Mouse (Mus musculus) NIH3T3 (cell line): ENCODE measurements around the gene Kctd4.
"Not testable (repeated sequence)": the region's sequence is repeated elsewhere in the genome, so short reads cannot be mapped to it uniquely, and the experiment has no call there.

Experiments
- DNase-seq: peaks from one replicate; pipeline ENCODE4 v3.0.0-alpha.2; 2012; ENCODE audit warnings: low read depth

Kctd4 gene

GRCm38 (mm10) chr14:75954766-75955165 is at the start of gene Kctd4:
Kctd4 (plus strand) TSS chr14:75955009.
- no peak for DNase-seq

GRCm38 (mm10) chr14:75906931-75907330 is 47.9 kb upstream of the Kctd4 start:
- DNase-seq: no peak

- no peak for DNase-seq
These were observed 42.8 kb upstream of the Kctd4 start for GRCm38 (mm10) chr14:75911968-75912367.

GRCm38 (mm10) chr14:75912665-75913064 is 42.1 kb upstream of the Kctd4 start:
- no peak for DNase-seq

DNA sequence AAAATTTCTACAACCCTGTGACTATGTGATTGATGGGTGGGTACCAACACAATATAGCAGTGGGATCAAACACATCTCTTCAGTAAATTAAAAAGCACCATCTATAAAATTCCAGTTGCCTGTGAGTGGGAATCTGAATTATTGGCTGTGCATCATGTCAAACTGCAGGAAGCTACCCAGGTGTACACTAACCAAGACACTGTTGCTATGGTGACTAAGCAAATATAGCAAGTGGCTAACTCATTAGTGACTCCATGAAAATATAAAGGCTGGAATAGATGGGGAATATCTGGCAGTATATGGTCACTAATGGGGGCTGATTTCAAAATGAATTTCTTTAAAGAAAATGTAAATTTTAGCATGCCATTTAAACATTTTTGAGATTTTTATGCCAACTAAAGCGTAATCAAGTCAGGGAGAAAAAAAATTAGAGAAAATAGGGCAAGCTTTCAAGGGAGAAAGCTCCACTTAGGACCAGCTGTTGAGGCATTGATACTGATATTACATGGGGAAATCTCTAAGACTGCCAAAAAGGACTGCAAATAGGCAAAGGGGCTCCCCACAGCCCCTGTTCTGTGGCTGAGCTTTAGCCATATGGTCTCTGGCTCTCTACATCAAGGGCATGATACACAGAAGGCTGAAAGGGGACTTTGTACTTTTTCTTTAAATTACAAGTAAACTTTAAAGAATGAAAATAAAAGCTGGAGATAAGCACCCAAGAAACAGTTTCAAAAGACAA is 31.3 kb upstream of the Kctd4 start:
- DNase-seq: no peak

DNA sequence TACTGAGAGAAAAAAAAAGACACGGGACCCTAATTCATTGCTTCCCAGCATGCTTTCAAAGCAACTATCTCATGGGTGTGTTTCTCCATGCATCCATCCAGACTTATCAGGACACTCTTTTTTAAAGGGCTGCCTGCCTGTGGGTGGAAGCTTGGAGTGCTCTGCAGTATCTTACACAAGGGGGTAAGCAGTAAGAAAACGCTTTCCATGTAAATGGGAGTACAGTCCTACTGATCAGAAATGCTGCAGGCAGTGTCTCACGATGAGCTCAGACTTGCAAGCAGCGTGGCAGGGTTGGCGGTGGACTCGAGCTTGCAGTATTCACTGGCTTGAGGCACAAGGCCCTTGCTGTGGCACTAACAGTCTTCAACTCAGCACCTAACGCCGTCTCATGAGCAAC is 25.1 kb upstream of the Kctd4 start:
- DNase-seq: not testable (repeated sequence)

DNA sequence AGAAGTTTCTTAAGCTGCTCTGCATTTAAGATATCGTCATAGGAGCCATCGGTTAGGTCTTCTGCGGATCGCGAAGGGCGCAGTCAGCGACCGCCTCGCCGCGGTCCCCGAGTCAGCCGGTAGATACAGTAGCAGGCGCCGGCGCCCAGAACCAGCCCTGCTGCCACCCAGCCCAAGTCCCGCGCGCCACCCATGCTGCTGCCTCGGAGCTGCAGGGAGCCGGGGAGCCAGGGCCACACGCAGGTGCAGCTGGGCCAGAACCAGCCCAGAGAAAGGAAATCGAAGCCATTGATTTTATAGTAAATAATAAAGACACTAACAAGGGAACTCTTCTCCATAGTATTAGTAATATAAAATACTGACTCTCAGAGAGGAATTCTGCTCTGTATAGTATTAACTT is 23.5 kb upstream of the Kctd4 start:
- DNase-seq: no peak

DNA sequence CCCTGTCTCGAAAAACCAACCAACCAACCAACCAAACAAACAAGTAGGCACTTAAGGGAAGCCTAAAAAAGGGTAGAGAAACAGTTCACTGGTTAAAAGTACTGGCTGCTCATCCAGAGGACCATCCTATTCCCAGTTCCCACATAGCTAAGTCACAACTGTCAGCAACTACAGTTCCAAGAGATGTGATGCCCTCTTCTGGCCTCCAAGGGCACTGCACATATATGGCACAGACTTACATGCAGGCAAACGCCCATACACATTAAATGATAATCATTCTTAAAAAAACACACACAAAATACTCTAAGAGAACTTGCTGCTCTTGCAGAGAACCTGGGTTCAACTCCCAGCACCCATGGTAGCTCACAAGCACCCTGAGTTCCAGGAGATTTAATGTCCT is 20.4 kb upstream of the Kctd4 start:
- DNase-seq: no peak

DNA sequence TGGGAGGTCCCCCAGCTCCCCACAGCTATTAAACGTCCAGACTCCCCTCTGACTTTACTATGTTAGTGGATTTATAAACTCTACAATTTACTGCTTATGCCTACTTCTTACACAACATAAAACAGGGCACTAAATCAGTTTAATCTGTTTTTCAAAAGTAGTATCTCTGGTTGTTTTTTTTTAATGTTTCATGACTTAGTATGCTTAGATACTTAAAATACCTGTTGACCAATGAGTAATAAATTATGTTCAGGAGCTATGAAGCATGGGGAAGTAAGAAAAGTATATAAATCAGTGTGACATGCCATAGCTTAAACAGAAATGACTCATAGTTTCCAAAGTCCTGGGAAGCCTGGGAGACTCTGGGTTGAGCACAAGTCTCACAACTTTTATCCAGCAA is 17.1 kb upstream of the Kctd4 start:
- peak; percentile 85 for DNase-seq

DNA sequence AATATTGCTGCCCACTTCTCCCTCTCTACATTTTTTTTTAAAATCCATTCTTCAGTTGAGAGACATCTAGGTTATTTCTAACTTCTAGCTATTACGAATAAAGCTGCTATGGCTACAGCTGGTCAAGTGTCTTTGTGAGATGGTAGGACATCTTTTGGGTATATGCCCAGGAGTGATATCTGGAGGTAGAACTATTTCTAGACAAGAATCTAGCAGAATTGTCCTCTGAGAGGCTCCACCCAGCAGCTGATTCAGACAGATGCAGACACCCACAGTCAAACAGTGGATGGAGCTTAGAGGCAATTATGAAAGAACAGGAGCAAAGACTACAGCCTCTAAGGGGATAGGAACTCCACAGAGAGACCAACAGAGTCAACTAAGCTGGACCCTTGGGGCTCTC is 13.3 kb upstream of the Kctd4 start:
- no peak for DNase-seq

GRCm38 (mm10) chr14:75942365-75942764 is 12.4 kb upstream of the Kctd4 start:
- no peak for DNase-seq

DNA sequence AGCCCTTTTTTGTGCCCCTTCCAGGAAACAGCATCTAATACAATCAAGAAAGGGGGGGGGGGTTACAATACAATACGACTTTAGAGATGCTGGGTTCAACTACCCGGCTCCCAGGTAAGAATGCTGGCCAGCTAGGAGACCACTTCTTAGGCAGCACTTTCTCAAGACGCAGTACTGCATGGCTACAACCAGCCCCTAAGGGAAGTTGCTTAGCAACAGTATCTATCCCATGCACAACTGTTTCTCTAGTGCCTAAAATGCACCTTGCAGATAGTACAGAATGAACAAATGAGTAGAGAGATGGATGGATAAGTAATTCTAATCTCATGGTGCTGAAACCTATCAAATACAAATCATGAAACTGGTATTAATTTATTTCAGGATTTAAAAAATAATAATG is 7.1 kb upstream of the Kctd4 start:
- no peak for DNase-seq

DNA sequence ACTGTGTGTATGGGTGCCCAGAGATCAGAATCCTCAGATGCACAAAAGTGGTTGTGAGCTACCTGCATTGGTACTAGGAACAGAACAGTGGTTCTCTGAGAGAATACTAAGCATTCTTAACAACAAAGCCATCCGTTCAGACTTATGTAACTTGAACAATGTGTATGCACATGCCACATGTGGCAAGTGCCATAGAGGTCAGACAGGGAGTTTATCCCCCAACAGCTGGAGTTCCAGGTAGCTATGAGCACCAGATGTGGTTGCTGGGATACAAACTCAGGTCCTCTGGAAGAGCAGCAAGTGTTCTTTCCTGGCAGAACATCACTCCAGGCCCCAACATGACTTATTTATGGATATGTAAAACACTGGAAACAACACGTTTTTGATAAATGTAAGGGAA is 1.8 kb upstream of the Kctd4 start:
- no peak for DNase-seq

DNA sequence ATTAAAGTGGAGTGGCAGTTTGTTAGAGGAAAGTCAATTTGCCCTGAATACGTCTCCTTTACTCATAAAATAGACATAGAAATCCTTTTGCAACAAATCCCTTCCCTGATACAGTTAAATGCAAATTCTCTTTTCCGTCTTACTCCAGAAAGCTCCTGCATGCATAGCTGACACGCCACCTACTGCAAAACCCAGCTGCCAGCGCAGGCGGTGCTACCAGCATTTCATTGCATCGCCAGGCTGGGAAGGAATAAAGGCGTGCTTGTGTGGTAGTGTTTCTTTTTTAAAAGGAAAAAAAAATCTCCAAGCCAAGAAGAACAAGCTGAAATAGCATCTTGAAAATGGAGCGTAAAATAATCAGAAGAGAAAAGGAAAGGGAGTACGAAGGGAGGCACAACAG is 7.4 kb downstream of the Kctd4 start:
- no peak for DNase-seq

- no peak for DNase-seq
These were observed 8.4 kb downstream of the Kctd4 start for GRCm38 (mm10) chr14:75963215-75963614.

DNA sequence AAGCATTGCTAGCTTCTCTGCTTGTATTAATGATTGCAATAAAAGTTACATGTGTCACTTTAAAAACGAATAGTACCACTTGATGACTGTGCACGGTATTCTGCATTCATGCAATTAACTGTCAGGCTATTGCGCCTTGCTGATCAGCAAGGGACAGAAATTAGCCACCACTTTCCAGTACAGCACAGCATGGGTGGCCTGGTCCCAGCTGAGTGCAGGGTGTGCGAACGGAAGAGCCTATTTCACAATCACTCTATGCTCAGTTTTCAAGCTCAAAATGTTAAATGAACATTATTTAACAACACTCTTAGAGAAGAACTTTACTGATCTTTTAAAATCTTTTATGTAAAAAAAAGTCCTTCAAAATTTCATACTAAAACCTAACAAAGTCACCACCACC is 9.2 kb downstream of the Kctd4 start:
- DNase-seq: no peak

- no peak for DNase-seq
These were observed 9.6 kb downstream of the Kctd4 start for GRCm38 (mm10) chr14:75964433-75964832.

DNA sequence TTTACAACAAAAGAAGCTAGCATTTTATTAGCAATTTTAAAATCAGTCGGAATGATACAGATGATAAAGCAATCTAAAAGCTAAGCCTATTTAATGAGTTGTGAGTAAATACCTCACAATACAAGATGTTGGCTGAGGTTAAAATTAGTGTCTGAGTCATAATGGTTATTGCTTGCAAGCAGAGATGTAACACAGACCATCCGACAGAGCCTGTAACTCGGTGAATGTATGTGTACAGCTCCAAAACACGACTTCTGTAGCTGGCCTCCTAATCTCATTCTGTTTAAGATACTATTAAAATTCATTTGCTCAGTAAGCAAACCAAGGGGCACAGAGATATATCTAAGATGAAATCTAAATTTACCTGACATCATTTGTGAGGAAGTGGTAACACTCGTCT is 12.5 kb downstream of the Kctd4 start:
- peak; percentile 19 for DNase-seq

GRCm38 (mm10) chr14:75976107-75976506 is 21.3 kb downstream of the Kctd4 start:
- DNase-seq: no peak

DNA sequence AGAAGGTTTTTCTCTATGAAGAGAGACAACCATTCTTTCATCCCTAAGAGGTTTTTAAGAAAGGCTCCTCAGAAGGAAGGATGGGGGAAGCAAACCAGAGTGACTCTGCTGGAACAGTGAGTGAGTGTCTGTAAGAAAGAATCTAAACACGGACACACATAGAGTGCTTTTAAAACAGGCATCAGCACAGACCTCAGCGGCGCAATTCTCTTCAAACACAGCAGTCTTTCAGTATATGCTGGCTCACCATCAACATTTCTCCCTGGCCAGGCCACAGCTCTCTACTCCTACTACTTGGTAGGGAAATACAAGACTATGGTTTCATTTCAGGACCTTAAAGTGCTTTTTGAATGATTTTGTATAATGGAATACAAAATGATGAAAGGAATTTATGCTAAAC is 26.4 kb downstream of the Kctd4 start:
- DNase-seq: no peak

DNA sequence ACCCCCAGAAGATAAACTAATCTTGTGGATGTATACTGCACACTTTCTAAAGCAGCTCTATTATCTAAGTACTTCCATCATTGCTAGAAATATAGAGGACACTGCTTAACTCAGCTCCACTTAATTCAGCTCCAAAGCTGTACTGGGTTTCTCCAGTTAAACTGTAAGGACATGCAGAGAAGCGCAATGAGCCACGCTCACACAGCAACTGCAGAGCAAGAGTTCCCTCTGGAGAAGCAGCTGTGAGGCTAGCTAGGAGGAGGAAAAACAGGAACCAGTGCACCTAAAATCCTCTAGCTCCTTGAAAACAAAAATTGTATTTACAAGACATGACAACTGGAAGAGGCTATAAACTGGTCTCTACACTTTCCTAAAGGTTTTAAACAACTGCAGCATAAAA is 29.1 kb downstream of the Kctd4 start:
- no peak for DNase-seq

GRCm38 (mm10) chr14:75985112-75985511 is 30.3 kb downstream of the Kctd4 start:
- DNase-seq: peak; percentile 76

GRCm38 (mm10) chr14:75986878-75987483 is 32.2 kb downstream of the Kctd4 start:
- DNase-seq: no peak

DNA sequence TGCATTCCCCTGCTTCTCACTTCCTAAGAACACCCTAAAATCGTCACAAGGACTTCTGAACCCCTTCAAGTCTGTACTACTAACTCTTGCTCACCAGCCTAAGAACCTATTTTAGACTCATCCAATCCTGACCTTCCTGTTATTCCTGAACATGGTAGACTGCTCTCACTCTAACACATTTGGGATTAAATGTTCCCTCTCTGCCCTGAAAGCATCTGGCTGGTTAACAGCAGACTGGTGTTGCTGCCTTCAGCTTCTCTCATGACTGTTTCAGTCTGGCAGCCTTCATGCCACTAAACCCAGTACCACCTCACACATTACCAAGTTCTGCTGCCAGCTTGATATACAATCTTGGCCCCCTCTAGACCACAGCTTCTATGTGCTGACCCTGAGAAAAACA is 34.4 kb downstream of the Kctd4 start:
- no peak for DNase-seq
